Mouse (Mus musculus): Measurements from ENCODE around the gene Krtcap2.

DNA sequence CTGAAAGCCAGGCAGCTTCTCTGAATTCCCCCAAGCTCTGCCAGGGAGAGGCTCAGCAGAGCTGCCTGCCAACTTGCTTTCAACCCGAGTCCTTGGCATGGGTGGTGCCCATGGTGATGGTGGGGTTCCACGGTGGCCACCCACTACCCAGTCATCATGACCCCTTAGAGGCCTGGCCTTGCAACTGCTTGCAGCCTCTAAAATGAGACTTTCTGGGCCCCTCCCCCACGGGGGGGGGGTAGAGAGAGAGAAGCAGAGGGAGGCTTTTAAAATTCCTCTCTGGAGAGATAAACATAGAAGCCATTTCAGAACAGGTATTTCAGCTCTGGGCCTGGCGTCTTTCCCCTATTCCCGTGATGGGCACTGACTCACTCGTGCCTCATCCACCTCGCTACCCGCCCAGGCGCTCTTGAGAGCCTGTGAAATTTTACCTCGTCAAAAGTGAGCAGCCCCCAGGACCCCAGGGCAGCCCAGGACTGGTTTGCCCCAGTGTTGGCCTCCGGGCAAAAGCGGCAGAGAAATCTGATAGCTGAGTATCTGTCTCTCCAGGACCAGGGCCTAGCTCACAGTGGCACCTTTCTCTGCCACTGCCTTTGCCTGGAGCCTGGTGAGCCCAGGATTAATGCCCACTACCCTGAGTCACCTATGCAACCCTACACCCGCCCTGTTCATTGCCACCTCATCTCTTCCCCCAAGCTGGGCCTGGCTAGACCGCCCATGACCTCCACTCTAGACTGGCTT is 31.7 kb downstream of the Krtcap2 start:
- TF ChIP-seq EP300 (IDR thresholded peaks at IDR 0.05; ENCODE audit: low read depth) (no peak), CTCF (IDR thresholded peaks at IDR 0.05; ENCODE audit: low read depth) (no peak)
